Mouse (Mus musculus) erythroblast, embryonic 14.5 days (primary cell): ENCODE results near the gene Upp2.

Source experiments
- GATA1 ChIP-seq: IDR thresholded peaks from 2 replicates; pipeline ENCODE4 v1.6.1; 2012; ENCODE audit warnings: low read length, inconsistent platforms, mixed read lengths
- TAL1 ChIP-seq: IDR thresholded peaks from 3 replicates; pipeline ENCODE4 v1.6.1; 2012; ENCODE audit warnings: low read length, inconsistent platforms, mixed read lengths

GRCm38 (mm10) chr2:58538196-58538595 is 28.9 kb upstream of the Upp2 start:
- no peak for TF ChIP-seq TAL1
- TF ChIP-seq GATA1, result no peak
